Mouse (Mus musculus) embryonic facial prominence, embryonic 11.5 days (tissue): ENCODE measurements around the gene Hpcal1. TPM values are rescaled to one million over a fixed set of nuclear protein-coding genes. Genes with fewer than 3 reads are reported as not detected.
A peak's percentile ranks its signal among the peaks of the same experiment; 100 is the strongest.
"Not testable (repeated sequence)": the region's sequence is repeated elsewhere in the genome, so short reads cannot be mapped to it uniquely, and the experiment has no call there.

Experiments
- ATAC-seq: fragments of 200-750 bp; cut with Nextera tagmentation; replicated peaks from 2 replicates; pipeline ENCODE4 v1.8.0; 2017; ENCODE audit warnings: low read depth; ENCODE audit not compliant: insufficient number of reproducible peaks, low FRiP score, low TSS enrichment
- DNase-seq: peaks from one replicate; pipeline ENCODE4 v3.0.0-alpha.2; 2015; ENCODE audit warnings: low spot score
- H3K27ac ChIP-seq: fragments of 300-500 bp; sonication (generic); replicated peaks from 2 replicates; pipeline ENCODE4 v1.5.1; 2014; ENCODE audit warnings: mild to moderate bottlenecking, low read depth, low read length, control low read depth
- H3K27me3 ChIP-seq: fragments of 300-500 bp; sonication (generic); 2 replicates; pipeline ENCODE4 v1.6.1; 2014; ENCODE audit warnings: mild to moderate bottlenecking, low read length, moderate library complexity, mixed read lengths; ENCODE audit not compliant: control insufficient read depth, insufficient read depth
- H3K36me3 ChIP-seq: fragments of 300-500 bp; sonication (generic); replicated peaks from 2 replicates; pipeline ENCODE4 v1.6.1; 2014; ENCODE audit warnings: low read depth, mild to moderate bottlenecking, low read length, moderate library complexity, mixed read lengths; ENCODE audit not compliant: control insufficient read depth, insufficient read depth
- H3K4me1 ChIP-seq: fragments of 300-500 bp; sonication (generic); 2 replicates; pipeline ENCODE4 v1.6.1; 2014; ENCODE audit warnings: low read length, mixed read lengths; ENCODE audit not compliant: control insufficient read depth, insufficient read depth
- H3K4me2 ChIP-seq: fragments of 300-500 bp; sonication (generic); 2 replicates; pipeline ENCODE4 v1.6.1; 2014; ENCODE audit warnings: low read depth, mild to moderate bottlenecking, control low read depth, low read length, moderate library complexity
- H3K4me3 ChIP-seq: fragments of 300-500 bp; sonication (generic); 2 replicates; pipeline ENCODE4 v1.5.1; 2014; ENCODE audit warnings: low read depth, low read length, control low read depth
- H3K9ac ChIP-seq: fragments of 300-500 bp; sonication (generic); replicated peaks from 2 replicates; pipeline ENCODE4 v1.6.1; 2014; ENCODE audit warnings: mild to moderate bottlenecking, control low read depth, low read length
- H3K9me3 ChIP-seq: fragments of 300-500 bp; sonication (generic); replicated peaks from 2 replicates; pipeline ENCODE4 v1.6.1; 2016; ENCODE audit warnings: mild to moderate bottlenecking, low read length, inconsistent platforms, mixed read lengths; ENCODE audit not compliant: control insufficient read depth
- WGBS: fragments of 180-500 bp; shearing (Covaris S2); extraction: QIAGEN DNeasy Blood & Tissue Kit; methylation state at CpG from one replicate; pipeline ENCODE4 v1.1.7; 2014; 5-methylcytosine and 5-hydroxymethylcytosine counted together
- polyA plus RNA-seq: library from polyadenylated mRNA; unstranded; fragments of >200 nt; fragmentation: Nextera tagmentation; extraction: Ambion mirVana; gene quantifications from 2 replicates; pipeline ENCODE4 v1.2.1, GENCODE M21; 2014

Hpcal1 gene
- polyA plus RNA-seq, 1 experiment from 2014 or later, result 35.1 TPM

GRCm38 (mm10) chr12:17750500-17750899, 59.8 kb downstream of the Hpcal1 start:
- WGBS, result 77% methylated on average over 4 of the region's 4 CpGs
- H3K4me3 ChIP-seq, result no peak overlapping the region
- ATAC-seq (no peak), DNase-seq (no peak)
- no peaks in the 10 kb centered on the region for H3K36me3 ChIP-seq
- no peaks in the 10 kb centered on the region for H3K27me3 ChIP-seq
- no peaks in the 10 kb centered on the region for H3K9me3 ChIP-seq
- no peaks in the 10 kb centered on the region; the same call in none of the 2 replicates for H3K4me1 ChIP-seq
- H3K27ac ChIP-seq, result no peak overlapping the region
- H3K4me2 ChIP-seq, result no peak overlapping the region
- no peak overlapping the region for H3K9ac ChIP-seq

GRCm38 (mm10) chr12:17752828-17753227, 62.2 kb downstream of the Hpcal1 start:
- H3K4me1 ChIP-seq, result no peaks in the 10 kb centered on the region; the same call in 1 of the 2 replicates
- no peaks in the 10 kb centered on the region for H3K9me3 ChIP-seq
- 44% methylated on average over 5 of the region's 5 CpGs for WGBS
- DNase-seq (no peak), ATAC-seq (0 out of 2 replicates have a peak, but pooled peaks have one; percentile 25)
- H3K9ac ChIP-seq, result no peak overlapping the region
- no peak overlapping the region for H3K4me3 ChIP-seq
- H3K27ac ChIP-seq, result no peak overlapping the region
- no peak overlapping the region for H3K4me2 ChIP-seq
- H3K36me3 ChIP-seq, result no peaks in the 10 kb centered on the region
- no peaks in the 10 kb centered on the region for H3K27me3 ChIP-seq

DNA sequence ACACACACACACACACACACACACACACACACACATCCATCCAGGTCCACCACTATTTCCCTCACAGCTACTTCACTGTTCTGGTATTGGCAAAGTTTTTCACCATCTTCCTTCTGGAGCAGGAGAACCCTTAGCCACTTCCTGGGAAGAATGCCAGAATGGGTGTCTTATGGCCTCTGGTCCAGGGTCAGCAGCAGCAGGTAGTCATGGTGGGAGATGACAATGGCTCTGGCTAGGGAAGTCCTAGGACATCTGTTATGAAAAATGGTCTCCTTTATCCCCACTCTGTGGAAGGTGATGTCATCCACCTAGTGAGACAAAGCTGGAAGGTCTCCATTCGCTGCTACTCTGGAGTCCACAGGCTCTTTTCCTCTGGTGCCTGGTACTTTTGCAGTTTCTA, 64.1 kb downstream of the Hpcal1 start:
- H3K9ac ChIP-seq, result no peak overlapping the region
- H3K4me2 ChIP-seq, result no peak overlapping the region
- no peak overlapping the region for H3K27ac ChIP-seq
- no peaks in the 10 kb centered on the region for H3K9me3 ChIP-seq
- no peaks in the 10 kb centered on the region for H3K4me1 ChIP-seq
- WGBS, result 95% methylated on average over 1 of the region's 1 CpGs
- H3K36me3 ChIP-seq, result no peaks in the 10 kb centered on the region
- no peak overlapping the region for H3K4me3 ChIP-seq
- H3K27me3 ChIP-seq, result no peaks in the 10 kb centered on the region
- ATAC-seq, result no peak
- DNase-seq, result no peak

GRCm38 (mm10) chr12:17756891-17757290, 66.2 kb downstream of the Hpcal1 start:
- no peaks in the 10 kb centered on the region for H3K27me3 ChIP-seq

DNA sequence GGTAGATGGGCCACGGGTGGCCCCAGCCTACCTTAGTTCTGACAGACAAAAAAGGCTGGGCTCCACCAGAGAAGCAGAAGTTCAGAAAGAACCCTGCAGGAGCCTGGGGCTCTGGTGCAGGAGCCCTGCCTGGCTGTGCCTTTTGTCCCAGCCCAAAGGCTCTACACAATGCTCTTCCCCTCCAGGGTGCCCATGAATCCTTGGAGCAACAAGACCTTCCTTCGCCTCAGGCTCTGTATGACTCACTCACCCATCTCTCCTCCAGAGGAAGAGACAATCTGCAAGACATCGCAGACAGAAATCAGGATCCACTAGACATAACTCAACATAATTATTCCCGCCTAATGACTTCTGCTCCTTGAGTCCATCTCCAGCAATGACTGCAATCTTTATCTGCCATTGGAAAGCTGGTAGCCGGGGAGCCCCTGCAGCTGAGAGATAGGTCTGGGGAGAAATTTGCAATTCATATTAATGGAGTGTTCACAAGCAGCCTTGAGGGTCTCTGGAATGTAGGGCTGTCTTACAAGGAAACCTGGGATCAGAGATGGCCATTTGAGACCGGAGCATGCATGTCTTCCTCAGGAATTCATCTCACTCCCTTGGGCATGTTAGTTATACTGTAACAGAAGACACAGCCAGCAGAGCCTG, 71.8 kb downstream of the Hpcal1 start:
- Histone ChIP-seq H3K36me3 (no peaks in the 10 kb centered on the region), H3K27me3 (no peaks in the 10 kb centered on the region), H3K9me3 (no peaks in the 10 kb centered on the region), H3K9ac (no peak overlapping the region), H3K27ac (no peak overlapping the region), H3K4me1 (no peaks in the 10 kb centered on the region), H3K4me2 (no peak overlapping the region), H3K4me3 (no peak overlapping the region)
- ATAC-seq (no peak), DNase-seq (no peak)
- WGBS, result 61% methylated on average over 6 of the region's 6 CpGs

More at GRCm38 (mm10) chr12:17756891-17757290, 66.2 kb downstream of the Hpcal1 start:
- Histone ChIP-seq H3K4me2 (no peak overlapping the region), H3K36me3 (no peaks in the 10 kb centered on the region), H3K9ac (no peak overlapping the region), H3K4me3 (no peak overlapping the region), H3K27ac (no peak overlapping the region), H3K4me1 (no peaks in the 10 kb centered on the region), H3K9me3 (no peaks in the 10 kb centered on the region)
- no peak for DNase-seq
- ATAC-seq, result no peak
- 95% methylated on average over 4 of the region's 4 CpGs for WGBS

- Histone ChIP-seq H3K27ac (no peak overlapping the region), H3K9me3 (no peaks in the 10 kb centered on the region), H3K4me1 (no peaks in the 10 kb centered on the region), H3K4me3 (no peak overlapping the region), H3K27me3 (no peaks in the 10 kb centered on the region), H3K4me2 (no peak overlapping the region), H3K9ac (no peak overlapping the region), H3K36me3 (no peaks in the 10 kb centered on the region)
- no peak for ATAC-seq
- no peak for DNase-seq
Observed at GRCm38 (mm10) chr12:17763054-17763453, 72.4 kb downstream of the Hpcal1 start.

GRCm38 (mm10) chr12:17764005-17764404, 73.3 kb downstream of the Hpcal1 start:
- no peaks in the 10 kb centered on the region for H3K36me3 ChIP-seq
- WGBS, result 63% methylated on average over 3 of the region's 3 CpGs
- H3K4me1 ChIP-seq, result no peaks in the 10 kb centered on the region
- ATAC-seq, result no peak
- H3K4me3 ChIP-seq, result no peak overlapping the region
- DNase-seq, result no peak
- no peaks in the 10 kb centered on the region for H3K27me3 ChIP-seq
- H3K27ac ChIP-seq, result no peak overlapping the region
- no peak overlapping the region for H3K4me2 ChIP-seq
- no peak overlapping the region for H3K9ac ChIP-seq
- no peaks in the 10 kb centered on the region for H3K9me3 ChIP-seq

GRCm38 (mm10) chr12:17767567-17767966, 76.9 kb downstream of the Hpcal1 start:
- not testable (repeated sequence) for H3K9me3 ChIP-seq, H3K4me3 ChIP-seq, H3K27ac ChIP-seq, H3K36me3 ChIP-seq, H3K9ac ChIP-seq, ATAC-seq, H3K4me2 ChIP-seq, H3K27me3 ChIP-seq, H3K4me1 ChIP-seq, DNase-seq
- 68% methylated on average over 1 of the region's 1 CpGs for WGBS
